Comparison of ENCODE assay signal across 27 mouse cellular contexts in the genomic region with DNA sequence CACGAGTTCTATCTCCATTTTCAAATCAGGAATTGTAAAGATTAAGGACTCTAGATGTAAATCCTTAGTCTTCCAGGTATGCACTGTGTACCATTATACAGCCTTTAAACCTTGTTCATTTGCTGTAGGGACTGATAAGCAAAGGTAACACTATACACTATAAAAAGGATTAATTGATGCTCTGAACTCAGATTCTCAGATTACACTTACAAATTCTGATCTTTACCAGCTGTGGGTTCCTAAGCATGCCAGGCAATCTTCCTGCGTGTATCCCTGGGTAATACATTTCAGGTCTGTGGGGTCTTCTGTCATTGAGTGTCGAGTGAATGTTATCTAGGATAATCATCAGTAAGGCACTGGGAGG.
DNase-seq lines count a peak whose midpoint lies in the region; ATAC-seq and TF ChIP-seq lines count a peak whose summit lies in the region.
"Had no signal": no experiment of that assay in that cellular context is flagged by ENCODE, and none has a peak within 500 bp of the region (broad histone marks: within the 10 kb centered on the region; RNA-seq: fewer than 3 reads in every experiment).

No protein-coding gene starts in this region.

- no peaks in the 10 kb centered on the region for H3K27me3 ChIP-seq in forebrain, embryonic 14.5 days (replicated peaks; ENCODE audit: control insufficient read depth, insufficient read depth, low read length)
- H3K27me3 ChIP-seq in forebrain, embryonic 16.5 days (replicated peaks; ENCODE audit: control insufficient read depth, insufficient read depth, low read length), result no peaks in the 10 kb centered on the region
- no peaks in the 10 kb centered on the region for H3K27me3 ChIP-seq in kidney, embryonic 15.5 days
- no peaks in the 10 kb centered on the region for H3K27me3 ChIP-seq in lung, embryonic 14.5 days (ENCODE audit: insufficient read depth, low read length)
- H3K27me3 ChIP-seq: CH12.LX; embryonic facial prominence, embryonic 13.5 days; forebrain, embryonic 12.5 days; hindbrain, embryonic 12.5 days; hindbrain, embryonic 15.5 days had no signal

- no peak overlapping the region for H3K9ac ChIP-seq in forebrain, embryonic 14.5 days (ENCODE audit: low read length)
- no peak overlapping the region for H3K9ac ChIP-seq in forebrain, embryonic 16.5 days (replicated peaks; ENCODE audit: low read depth, low read length)
- H3K9ac ChIP-seq in kidney, embryonic 15.5 days, result no peak overlapping the region
- no peak overlapping the region for H3K9ac ChIP-seq in lung, embryonic 14.5 days
- H3K9ac ChIP-seq: embryonic facial prominence, embryonic 13.5 days; forebrain, embryonic 12.5 days; hindbrain, embryonic 12.5 days; hindbrain, embryonic 15.5 days had no signal

- no peak for ATAC-seq in forebrain, embryonic 14.5 days
- ATAC-seq in forebrain, embryonic 16.5 days, result no peak
- peak; percentile 54 for ATAC-seq in kidney, embryonic 15.5 days (replicated peaks; ENCODE audit: low FRiP score)
- peak; percentile 18; the same call in 1 of the 2 replicates for ATAC-seq in lung, embryonic 14.5 days (ENCODE audit: insufficient read depth)
- ATAC-seq in erythroid progenitor cell, adult 5-6 weeks (replicated peaks; ENCODE audit: low FRiP score, poor library complexity, severe bottlenecking), result no peak
- ATAC-seq: Patski had no signal

- no peaks in the 10 kb centered on the region for H3K36me3 ChIP-seq in forebrain, embryonic 14.5 days (ENCODE audit: control insufficient read depth, insufficient read depth, low read length)
- H3K36me3 ChIP-seq in forebrain, embryonic 16.5 days (ENCODE audit: control insufficient read depth, insufficient read depth), result no peaks in the 10 kb centered on the region
- H3K36me3 ChIP-seq in kidney, embryonic 15.5 days, result no peaks in the 10 kb centered on the region
- no peaks in the 10 kb centered on the region for H3K36me3 ChIP-seq in lung, embryonic 14.5 days (ENCODE audit: insufficient read depth)
- H3K36me3 ChIP-seq: embryonic facial prominence, embryonic 10.5 days; embryonic facial prominence, embryonic 13.5 days; forebrain, embryonic 12.5 days; G1E; hindbrain, embryonic 12.5 days; hindbrain, embryonic 15.5 days had no signal

- TF ChIP-seq CTCF in lung, embryonic 14.5 days (IDR thresholded peaks at IDR 0.05; ENCODE audit: low read depth), result no peak

- peak overlapping the region; percentile 41; the same call in 1 of the 2 replicates for H3K27ac ChIP-seq in forebrain, embryonic 14.5 days (ENCODE audit: low read depth, low read length)
- H3K27ac ChIP-seq in forebrain, embryonic 16.5 days (ENCODE audit: low read length), result no peak overlapping the region
- no peak overlapping the region for H3K27ac ChIP-seq in kidney, embryonic 15.5 days
- no peak overlapping the region for H3K27ac ChIP-seq in lung, embryonic 14.5 days (ENCODE audit: low read depth)
- H3K27ac ChIP-seq: embryonic facial prominence, embryonic 10.5 days; embryonic facial prominence, embryonic 13.5 days; forebrain, embryonic 12.5 days; gastrocnemius, adult 2 months; hindbrain, embryonic 12.5 days; hindbrain, embryonic 15.5 days had no signal

- no peak overlapping the region for H3K4me2 ChIP-seq in forebrain, embryonic 14.5 days (ENCODE audit: low read length)
- no peak overlapping the region for H3K4me2 ChIP-seq in forebrain, embryonic 16.5 days (ENCODE audit: low read length)
- no peak overlapping the region for H3K4me2 ChIP-seq in kidney, embryonic 15.5 days
- no peak overlapping the region for H3K4me2 ChIP-seq in lung, embryonic 14.5 days
- H3K4me2 ChIP-seq: embryonic facial prominence, embryonic 13.5 days; forebrain, embryonic 12.5 days; heart, embryonic 11.5 days; hindbrain, embryonic 12.5 days; hindbrain, embryonic 15.5 days had no signal

- 52% methylated on average over 3 of the region's 3 CpGs for WGBS in forebrain, embryonic 14.5 days
- WGBS in forebrain, embryonic 16.5 days, result 52% methylated on average over 3 of the region's 3 CpGs
- WGBS in kidney, embryonic 15.5 days, result 20% methylated on average over 3 of the region's 3 CpGs
- WGBS in lung, embryonic 14.5 days, result 24% methylated on average over 3 of the region's 3 CpGs

- no peaks in the 10 kb centered on the region for H3K9me3 ChIP-seq in forebrain, embryonic 14.5 days (replicated peaks; ENCODE audit: control insufficient read depth, low read length)
- H3K9me3 ChIP-seq in forebrain, embryonic 16.5 days (ENCODE audit: control insufficient read depth, low read length), result no peaks in the 10 kb centered on the region
- no peaks in the 10 kb centered on the region for H3K9me3 ChIP-seq in kidney, embryonic 15.5 days (replicated peaks)
- no peaks in the 10 kb centered on the region for H3K9me3 ChIP-seq in lung, embryonic 14.5 days (ENCODE audit: low read depth, low read length)
- H3K9me3 ChIP-seq: embryonic facial prominence, embryonic 10.5 days; embryonic facial prominence, embryonic 13.5 days; forebrain, embryonic 12.5 days; hindbrain, embryonic 12.5 days; hindbrain, embryonic 15.5 days had no signal

- no peak for DNase-seq in forebrain, embryonic 14.5 days (ENCODE audit: low spot score)
- no peak for DNase-seq in kidney, adult 11 months
- no peak for DNase-seq in lung, embryonic 14.5 days
- no peak for DNase-seq in lung, postnatal 4 days
- DNase-seq: adrenal gland, postnatal 10 days; B cell, adult 2 months; cerebellum, adult 11-12 months; cerebellum, adult 8-10 months; cerebellum, postnatal 10 days; cerebellum, postnatal 36 days; embryo, embryonic 11 days; gastrocnemius, adult 2 months; gastrocnemius, postnatal 14 days; heart, adult 11 months had no signal

- peaks cover 15% of the 10 kb centered on the region for H3K4me1 ChIP-seq in forebrain, embryonic 14.5 days (ENCODE audit: control insufficient read depth, insufficient read depth, low read length)
- peaks cover 9% of the 10 kb centered on the region for H3K4me1 ChIP-seq in forebrain, embryonic 16.5 days (replicated peaks; ENCODE audit: control insufficient read depth, insufficient read depth, low read length)
- H3K4me1 ChIP-seq in kidney, embryonic 15.5 days, result 0 out of 2 replicates have a peak, but pooled peaks cover 7% of the 10 kb centered on the region
- no peaks in the 10 kb centered on the region for H3K4me1 ChIP-seq in lung, embryonic 14.5 days (ENCODE audit: insufficient read depth)

- no peak overlapping the region for H3K4me3 ChIP-seq in forebrain, embryonic 14.5 days (ENCODE audit: low read depth, low read length)
- H3K4me3 ChIP-seq in forebrain, embryonic 16.5 days (replicated peaks; ENCODE audit: low read length), result no peak overlapping the region
- H3K4me3 ChIP-seq in kidney, embryonic 15.5 days (replicated peaks), result no peak overlapping the region
- H3K4me3 ChIP-seq in lung, embryonic 14.5 days (ENCODE audit: low read depth, low read length), result no peak overlapping the region
- H3K4me3 ChIP-seq: embryonic facial prominence, embryonic 10.5 days; embryonic facial prominence, embryonic 13.5 days; erythroblast, embryonic 14.5 days; forebrain, embryonic 12.5 days; gastrocnemius, adult 2 months; hindbrain, embryonic 12.5 days; hindbrain, embryonic 15.5 days had no signal

Comparison
In these comparisons a context has a peak if more than half of its experiments do, and no peak if none do; other contexts are left out.
1. ATAC-seq: peak in kidney, embryonic 15.5 days (single experiment) and lung, embryonic 14.5 days (single experiment); none in forebrain, embryonic 14.5 days (single experiment), forebrain, embryonic 16.5 days (single experiment) and erythroid progenitor cell, adult 5-6 weeks (single experiment).